Mouse (Mus musculus): ENCODE measurements around the gene Gm42791. TPM values are rescaled to one million over a fixed set of nuclear protein-coding genes. Genes with fewer than 3 reads are reported as not detected.

Gm42791 gene
- polyA plus RNA-seq (2015; fragmentation: Nextera tagmentation; extraction: Ambion mirVana) = 0.80 and 1.0 TPM in 2 replicates

DNA sequence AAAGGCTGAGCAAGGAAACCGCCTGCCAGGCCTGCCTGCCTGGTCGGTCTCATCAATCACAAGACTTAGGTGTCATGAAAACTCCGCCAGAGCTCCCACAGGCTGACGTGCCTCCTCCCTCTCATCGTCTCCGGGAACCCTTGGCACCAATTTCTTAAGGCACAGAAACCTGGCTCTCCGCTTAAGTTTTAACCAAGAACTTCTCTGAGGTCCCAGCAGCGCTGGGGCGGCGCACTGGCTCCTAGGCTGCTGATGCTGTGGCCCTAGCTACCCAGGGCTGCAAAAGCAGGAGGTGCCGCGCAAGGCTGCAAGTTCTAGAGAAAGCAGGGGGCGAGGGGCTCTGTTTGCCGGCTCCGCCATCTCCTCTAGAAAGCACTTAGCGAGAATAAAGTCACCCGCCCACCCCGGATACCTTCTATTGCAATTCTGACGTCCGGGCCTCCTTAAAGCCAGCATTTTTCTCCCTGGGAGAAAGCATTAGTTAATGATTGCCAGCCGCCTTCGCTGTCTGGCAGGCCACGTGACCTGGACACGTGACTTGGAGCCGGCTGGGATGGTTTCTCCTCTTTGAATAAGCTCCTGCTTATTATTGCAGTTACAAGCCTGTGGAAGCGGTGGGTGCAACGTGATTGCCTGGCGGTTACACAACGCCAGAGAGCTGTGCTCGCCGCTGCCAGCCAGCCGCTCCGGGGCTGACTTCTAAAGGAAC, at the start of gene Gm42791:
Gene Gm42791, minus strand, starts transcription at position 442 of the 709 bp plus-strand sequence.
- no peaks in the 10 kb centered on the region for H3K27me3 ChIP-seq (replicated peaks; ENCODE audit: control insufficient read depth, insufficient read depth, low read length)
- WGBS = under 1% methylated on average over 33 of the region's 33 CpGs
- H3K4me1 ChIP-seq (ENCODE audit: control insufficient read depth, insufficient read depth, low read length) = peaks cover 14% of the 10 kb centered on the region
- H3K36me3 ChIP-seq (ENCODE audit: control insufficient read depth, insufficient read depth, low read length) = no peaks in the 10 kb centered on the region
- peak within 1 kb of the TSS; percentile 95 for H3K27ac ChIP-seq (ENCODE audit: low read length)
- H3K9me3 ChIP-seq (ENCODE audit: control insufficient read depth, low read length) = no peaks in the 10 kb centered on the region
- peak within 1 kb of the TSS; percentile 83 for H3K4me2 ChIP-seq (ENCODE audit: low read depth, low read length)
- H3K9ac ChIP-seq (ENCODE audit: low read depth, low read length) = peak within 1 kb of the TSS; percentile 80
- ATAC-seq = peak; percentile 91
- peak within 1 kb of the TSS; percentile 62 for H3K4me3 ChIP-seq (ENCODE audit: low read length)

DNA sequence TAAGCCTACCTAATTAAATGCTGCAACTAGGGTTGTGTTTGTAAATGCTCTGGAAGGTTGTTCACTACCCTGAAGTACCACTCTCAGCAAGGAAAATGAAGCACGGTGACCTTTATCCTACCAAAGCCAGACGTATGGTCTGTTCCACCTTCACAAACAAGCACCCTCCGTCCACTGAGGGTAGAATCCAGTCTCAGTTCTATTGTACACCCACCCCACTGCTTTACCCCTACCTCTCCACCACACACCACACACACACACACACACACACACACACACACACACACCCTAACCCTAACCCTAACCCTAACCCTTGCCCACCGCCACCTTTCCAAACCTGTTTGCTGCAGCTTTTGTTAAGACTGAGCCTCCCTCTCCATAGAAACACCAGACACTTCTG, 49.1 kb upstream of the Gm42791 start:
- 68% methylated on average over 4 of the region's 4 CpGs for WGBS
- Histone ChIP-seq H3K4me2 (ENCODE audit: low read depth, low read length) (no peak overlapping the region), H3K4me3 (ENCODE audit: low read length) (no peak overlapping the region), H3K36me3 (ENCODE audit: control insufficient read depth, insufficient read depth, low read length) (peaks cover 10% of the 10 kb centered on the region), H3K9ac (ENCODE audit: low read depth, low read length) (no peak overlapping the region), H3K27me3 (replicated peaks; ENCODE audit: control insufficient read depth, insufficient read depth, low read length) (no peaks in the 10 kb centered on the region), H3K9me3 (ENCODE audit: control insufficient read depth, low read length) (no peaks in the 10 kb centered on the region; the same call in 1 of the 2 replicates), H3K4me1 (ENCODE audit: control insufficient read depth, insufficient read depth, low read length) (no peaks in the 10 kb centered on the region), H3K27ac (ENCODE audit: low read length) (no peak overlapping the region)
- ATAC-seq = no peak

DNA sequence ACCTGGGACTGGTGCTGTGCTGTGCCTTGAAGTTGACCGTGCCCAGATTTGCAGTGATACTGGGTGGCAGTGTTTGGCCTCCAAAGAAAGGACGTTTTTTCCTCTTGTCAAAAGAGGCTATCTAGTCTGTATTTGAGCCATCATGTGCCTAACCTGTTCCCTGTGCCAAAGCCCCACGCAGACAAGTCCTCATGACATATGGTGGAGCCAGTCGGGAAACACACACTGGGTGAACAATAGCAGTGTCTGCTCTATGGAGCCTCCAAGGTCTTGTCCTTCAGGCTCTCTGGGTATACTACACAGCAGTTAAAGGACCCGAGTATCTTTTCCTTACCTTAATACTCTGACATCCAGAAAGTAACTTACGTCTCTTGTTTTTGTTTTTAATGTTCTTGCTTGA, 48.3 kb upstream of the Gm42791 start:
- H3K9ac ChIP-seq (ENCODE audit: low read depth, low read length) = no peak overlapping the region
- 82% methylated on average over 6 of the region's 6 CpGs for WGBS
- ATAC-seq = no peak
- H3K27ac ChIP-seq (ENCODE audit: low read length) = no peak overlapping the region
- H3K4me1 ChIP-seq (ENCODE audit: control insufficient read depth, insufficient read depth, low read length) = no peaks in the 10 kb centered on the region
- H3K4me3 ChIP-seq (ENCODE audit: low read length) = no peak overlapping the region
- H3K4me2 ChIP-seq (ENCODE audit: low read depth, low read length) = no peak overlapping the region
- H3K27me3 ChIP-seq (replicated peaks; ENCODE audit: control insufficient read depth, insufficient read depth, low read length) = no peaks in the 10 kb centered on the region
- peaks cover 10% of the 10 kb centered on the region for H3K36me3 ChIP-seq (ENCODE audit: control insufficient read depth, insufficient read depth, low read length)
- no peaks in the 10 kb centered on the region; the same call in 1 of the 2 replicates for H3K9me3 ChIP-seq (ENCODE audit: control insufficient read depth, low read length)

DNA sequence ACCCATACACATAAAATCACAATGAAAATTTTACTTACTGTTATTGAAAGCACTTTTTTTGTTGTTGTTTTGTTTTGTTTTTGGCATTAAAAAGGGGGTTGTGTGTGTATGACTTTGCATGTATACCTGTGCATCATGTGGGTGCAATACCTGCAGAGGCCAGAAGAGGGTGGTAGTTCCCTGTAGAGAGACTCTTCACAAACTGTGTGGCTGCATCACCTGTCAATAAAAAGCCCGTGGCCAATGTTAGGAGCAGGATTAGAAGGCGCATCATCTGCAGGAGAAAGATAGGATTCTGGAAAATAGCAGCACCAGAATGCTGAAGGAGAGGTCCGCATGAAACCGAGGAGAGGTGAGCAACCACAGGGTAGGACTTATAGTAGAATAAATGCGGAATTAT, 44.9 kb upstream of the Gm42791 start:
- WGBS = 89% methylated on average over 5 of the region's 5 CpGs
- Histone ChIP-seq H3K4me3 (ENCODE audit: low read length) (no peak overlapping the region), H3K4me1 (ENCODE audit: control insufficient read depth, insufficient read depth, low read length) (no peaks in the 10 kb centered on the region), H3K27ac (ENCODE audit: low read length) (no peak overlapping the region), H3K9me3 (ENCODE audit: control insufficient read depth, low read length) (peaks cover 4% of the 10 kb centered on the region), H3K27me3 (replicated peaks; ENCODE audit: control insufficient read depth, insufficient read depth, low read length) (no peaks in the 10 kb centered on the region), H3K36me3 (ENCODE audit: control insufficient read depth, insufficient read depth, low read length) (no peaks in the 10 kb centered on the region), H3K9ac (ENCODE audit: low read depth, low read length) (no peak overlapping the region), H3K4me2 (ENCODE audit: low read depth, low read length) (no peak overlapping the region)
- no peak for ATAC-seq

DNA sequence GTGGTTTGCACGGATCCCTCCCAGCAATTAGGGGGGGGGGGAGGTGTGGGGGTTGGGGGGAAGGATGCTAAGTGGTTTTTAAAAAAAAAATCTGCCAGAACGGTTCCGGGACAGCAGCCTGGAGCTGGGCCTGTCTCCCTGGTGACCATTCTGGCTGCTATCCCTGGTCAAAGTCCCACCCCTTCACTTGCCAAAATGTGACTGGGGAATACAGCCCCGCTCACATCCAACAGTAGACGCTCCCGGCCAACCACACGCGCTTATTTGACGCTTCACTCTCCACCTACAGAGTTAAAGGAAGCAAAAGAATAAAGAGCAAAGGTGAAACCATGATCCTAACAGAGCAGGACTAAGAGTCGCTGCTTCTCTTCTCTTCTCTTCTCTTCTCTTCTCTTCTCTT, 42.8 kb upstream of the Gm42791 start:
- ATAC-seq = no peak
- Histone ChIP-seq H3K4me1 (ENCODE audit: control insufficient read depth, insufficient read depth, low read length) (no peaks in the 10 kb centered on the region), H3K27me3 (replicated peaks; ENCODE audit: control insufficient read depth, insufficient read depth, low read length) (no peaks in the 10 kb centered on the region), H3K4me2 (ENCODE audit: low read depth, low read length) (no peak overlapping the region), H3K4me3 (ENCODE audit: low read length) (no peak overlapping the region), H3K36me3 (ENCODE audit: control insufficient read depth, insufficient read depth, low read length) (no peaks in the 10 kb centered on the region), H3K27ac (ENCODE audit: low read length) (no peak overlapping the region), H3K9ac (ENCODE audit: low read depth, low read length) (no peak overlapping the region), H3K9me3 (ENCODE audit: control insufficient read depth, low read length) (peaks cover 4% of the 10 kb centered on the region)
- WGBS = 27% methylated on average over 10 of the region's 10 CpGs

DNA sequence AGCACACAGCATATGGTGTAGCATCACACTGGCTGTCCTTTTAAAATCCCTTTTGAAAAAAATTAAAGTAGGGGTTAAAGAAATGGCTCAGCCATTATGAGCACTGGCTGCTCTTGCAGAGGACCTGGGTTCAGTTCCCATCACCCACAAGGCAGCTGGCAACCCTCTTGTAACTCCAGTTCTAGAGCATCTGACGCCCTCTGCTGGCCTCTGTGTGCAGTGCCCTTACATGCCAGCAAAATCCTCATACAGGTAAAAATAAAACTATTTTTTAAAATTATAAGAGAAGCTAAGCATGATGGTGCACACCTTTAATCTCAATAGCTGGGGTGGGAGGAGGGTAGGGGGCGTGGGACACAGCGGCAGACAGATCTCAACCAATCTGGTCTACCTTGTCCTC, 42.0 kb upstream of the Gm42791 start:
- 94% methylated on average over 3 of the region's 3 CpGs for WGBS
- Histone ChIP-seq H3K9me3 (ENCODE audit: control insufficient read depth, low read length) (peaks cover 4% of the 10 kb centered on the region), H3K27me3 (replicated peaks; ENCODE audit: control insufficient read depth, insufficient read depth, low read length) (no peaks in the 10 kb centered on the region), H3K4me3 (ENCODE audit: low read length) (no peak overlapping the region), H3K4me1 (ENCODE audit: control insufficient read depth, insufficient read depth, low read length) (peaks cover under 1% of the 10 kb centered on the region), H3K4me2 (ENCODE audit: low read depth, low read length) (no peak overlapping the region), H3K9ac (ENCODE audit: low read depth, low read length) (no peak overlapping the region), H3K27ac (ENCODE audit: low read length) (no peak overlapping the region), H3K36me3 (ENCODE audit: control insufficient read depth, insufficient read depth, low read length) (no peaks in the 10 kb centered on the region)
- ATAC-seq = no peak

DNA sequence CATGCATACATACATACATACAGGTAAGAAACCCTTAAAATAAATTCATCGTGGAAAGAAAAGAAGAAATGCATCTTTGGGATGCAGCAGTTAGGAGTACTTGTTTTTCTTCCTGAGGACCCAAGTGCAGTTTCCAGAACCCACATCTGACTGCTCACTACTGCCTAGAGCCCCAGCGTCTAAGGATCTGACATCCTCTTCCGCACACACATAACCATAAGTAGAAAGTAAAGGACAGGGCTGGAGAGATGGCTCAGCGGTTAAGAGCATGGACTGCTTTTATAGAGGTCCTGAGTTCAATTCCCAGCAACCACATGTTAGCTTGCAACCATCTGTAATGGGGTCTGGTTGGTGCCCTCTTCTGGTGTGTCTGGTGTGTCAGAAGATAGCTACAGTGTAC, 37.5 kb upstream of the Gm42791 start:
- H3K4me3 ChIP-seq (ENCODE audit: low read length) = no peak overlapping the region

DNA sequence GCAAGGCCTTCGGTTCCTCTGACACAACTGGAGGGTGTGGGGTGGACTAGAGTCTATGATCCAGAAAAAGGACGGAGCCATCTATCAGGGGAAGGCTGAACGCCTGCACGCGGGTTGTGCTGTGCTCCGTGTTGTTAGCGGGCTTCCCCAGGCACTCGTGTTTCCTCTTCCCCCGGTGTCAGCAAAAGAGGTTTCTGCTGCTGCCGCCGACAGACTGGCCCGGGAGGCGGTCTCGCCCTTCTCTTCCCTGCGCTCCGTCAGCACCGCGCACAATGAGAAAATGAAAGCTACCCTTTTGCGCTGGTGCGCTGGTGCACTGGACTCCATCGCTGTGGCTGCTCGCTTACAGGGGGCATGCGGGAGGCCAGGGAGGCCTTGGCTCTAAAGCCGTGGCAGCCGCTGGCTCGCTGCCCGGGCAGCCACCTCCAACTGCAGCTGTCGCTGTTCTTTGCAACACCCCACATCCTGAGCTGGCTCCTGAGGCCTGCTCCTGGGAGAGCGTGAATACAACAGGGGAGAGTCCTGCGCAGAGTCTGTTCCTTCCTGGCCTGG, 36.3 kb upstream of the Gm42791 start:
- Histone ChIP-seq H3K36me3 (ENCODE audit: control insufficient read depth, insufficient read depth, low read length) (no peaks in the 10 kb centered on the region), H3K4me3 (ENCODE audit: low read length) (peak overlapping the region; percentile 51), H3K4me2 (ENCODE audit: low read depth, low read length) (peak overlapping the region; percentile 86), H3K9me3 (ENCODE audit: control insufficient read depth, low read length) (no peaks in the 10 kb centered on the region), H3K4me1 (ENCODE audit: control insufficient read depth, insufficient read depth, low read length) (peaks cover 17% of the 10 kb centered on the region), H3K27ac (ENCODE audit: low read length) (peak overlapping the region; percentile 95), H3K9ac (ENCODE audit: low read depth, low read length) (peak overlapping the region; percentile 87), H3K27me3 (replicated peaks; ENCODE audit: control insufficient read depth, insufficient read depth, low read length) (no peaks in the 10 kb centered on the region)
- WGBS = 4% methylated on average over 30 of the region's 30 CpGs
- peak; percentile 85 for ATAC-seq

More for the DNA sequence above, 37.5 kb upstream of the Gm42791 start:
- H3K9ac ChIP-seq (ENCODE audit: low read depth, low read length) = no peak overlapping the region
- H3K9me3 ChIP-seq (ENCODE audit: control insufficient read depth, low read length) = peaks cover 4% of the 10 kb centered on the region; the same call in 1 of the 2 replicates
- no peak overlapping the region for H3K27ac ChIP-seq (ENCODE audit: low read length)
- no peaks in the 10 kb centered on the region for H3K27me3 ChIP-seq (replicated peaks; ENCODE audit: control insufficient read depth, insufficient read depth, low read length)
- no peak for ATAC-seq
- peaks cover 17% of the 10 kb centered on the region for H3K4me1 ChIP-seq (ENCODE audit: control insufficient read depth, insufficient read depth, low read length)
- H3K36me3 ChIP-seq (ENCODE audit: control insufficient read depth, insufficient read depth, low read length) = no peaks in the 10 kb centered on the region
- no peak overlapping the region for H3K4me2 ChIP-seq (ENCODE audit: low read depth, low read length)
- 96% methylated on average over 4 of the region's 4 CpGs for WGBS

DNA sequence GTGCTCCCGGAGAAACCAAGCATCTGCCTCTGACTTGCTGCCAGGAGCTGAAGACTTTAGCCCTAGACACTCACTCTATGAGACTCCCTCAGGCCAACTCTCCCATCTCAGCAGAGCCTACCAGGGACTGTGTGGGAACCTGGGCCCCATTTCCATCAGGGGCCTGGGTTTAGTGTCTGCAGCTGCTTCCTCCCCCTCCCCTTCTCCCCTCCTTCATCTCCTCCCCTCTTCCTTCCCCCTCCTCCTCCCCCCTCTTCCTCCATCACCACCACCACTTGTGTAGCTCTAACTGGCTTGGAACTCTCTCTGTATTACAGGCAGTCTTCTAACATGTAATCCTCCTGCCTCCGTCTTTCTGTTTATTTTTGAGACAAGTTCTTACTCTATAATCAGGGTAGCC, 35.2 kb upstream of the Gm42791 start:
- Histone ChIP-seq H3K9me3 (ENCODE audit: control insufficient read depth, low read length) (no peaks in the 10 kb centered on the region), H3K36me3 (ENCODE audit: control insufficient read depth, insufficient read depth, low read length) (no peaks in the 10 kb centered on the region), H3K27ac (ENCODE audit: low read length) (peak overlapping the region; percentile 33; the same call in 1 of the 2 replicates), H3K27me3 (replicated peaks; ENCODE audit: control insufficient read depth, insufficient read depth, low read length) (no peaks in the 10 kb centered on the region), H3K4me3 (ENCODE audit: low read length) (no peak overlapping the region), H3K4me1 (ENCODE audit: control insufficient read depth, insufficient read depth, low read length) (peaks cover 17% of the 10 kb centered on the region), H3K9ac (ENCODE audit: low read depth, low read length) (no peak overlapping the region), H3K4me2 (ENCODE audit: low read depth, low read length) (no peak overlapping the region)
- no peak for ATAC-seq
- 65% methylated on average over 2 of the region's 2 CpGs for WGBS

Data from intestine, embryonic 16.5 days (tissue).